Mouse (Mus musculus) hindbrain, embryonic 14.5 days (tissue): ENCODE results near the gene 3830406C13Rik. TPM values are rescaled to one million over a fixed set of nuclear protein-coding genes. Genes with fewer than 3 reads are reported as not detected.
A peak's percentile ranks its signal among the peaks of the same experiment; 100 is the strongest.

Source experiments
- ATAC-seq: fragments of 200-750 bp; cut with Nextera tagmentation; 2 replicates; pipeline ENCODE4 v1.8.0; 2017; ENCODE audit warnings: moderate number of reproducible peaks, mild to moderate bottlenecking, moderate TSS enrichment, moderate library complexity; ENCODE audit not compliant: low FRiP score
- DNase-seq: peaks from one replicate; pipeline ENCODE4 v3.0.0-alpha.2; 2015; ENCODE audit warnings: low spot score
- H3K27ac ChIP-seq: fragments of 300-500 bp; sonication (generic); 2 replicates; pipeline ENCODE4 v1.5.1; 2014; ENCODE audit warnings: mild to moderate bottlenecking, moderate library complexity
- H3K27me3 ChIP-seq: fragments of 300-500 bp; sonication (generic); 2 replicates; pipeline ENCODE4 v1.6.1; 2014; ENCODE audit warnings: mild to moderate bottlenecking, low read length, mixed read lengths; ENCODE audit not compliant: control insufficient read depth, insufficient read depth
- H3K36me3 ChIP-seq: fragments of 300-500 bp; sonication (generic); replicated peaks from 2 replicates; pipeline ENCODE4 v1.6.1; 2014; ENCODE audit not compliant: control insufficient read depth, insufficient read depth
- H3K4me1 ChIP-seq: fragments of 300-500 bp; sonication (generic); replicated peaks from 2 replicates; pipeline ENCODE4 v1.6.1; 2014; ENCODE audit warnings: antibody characterized with exemption, low read length, mixed read lengths; ENCODE audit not compliant: control insufficient read depth, insufficient read depth
- H3K4me2 ChIP-seq: fragments of 300-500 bp; sonication (generic); replicated peaks from 2 replicates; pipeline ENCODE4 v1.6.1; 2014; ENCODE audit warnings: mild to moderate bottlenecking, moderate library complexity
- H3K4me3 ChIP-seq: fragments of 300-500 bp; sonication (generic); replicated peaks from 2 replicates; pipeline ENCODE4 v1.5.1; 2014; ENCODE audit warnings: mild to moderate bottlenecking, low read length
- H3K9ac ChIP-seq: fragments of 300-500 bp; sonication (generic); 2 replicates; pipeline ENCODE4 v1.6.1; 2014
- H3K9me3 ChIP-seq: fragments of 300-500 bp; sonication (generic); 2 replicates; pipeline ENCODE4 v1.6.1; 2016; ENCODE audit warnings: low read length; ENCODE audit not compliant: control insufficient read depth
- WGBS: fragments of 180-500 bp; shearing (Covaris S2); extraction: QIAGEN DNeasy Blood & Tissue Kit; methylation state at CpG from one replicate; pipeline ENCODE4 v1.1.7; 2014; 5-methylcytosine and 5-hydroxymethylcytosine counted together
- polyA plus RNA-seq: library from polyadenylated mRNA; unstranded; fragments of >200 nt; fragmentation: Nextera tagmentation; extraction: Ambion mirVana; gene quantifications from 2 replicates; pipeline ENCODE4 v1.2.1, GENCODE M21; 2014

Gene 3830406C13Rik
- polyA plus RNA-seq, 1 experiment from 2014 or later = 38.5 TPM

GRCm38 (mm10) chr14:12300677-12301076 lies 16.7 kb downstream of the 3830406C13Rik start:
- H3K27ac ChIP-seq = no peak overlapping the region

GRCm38 (mm10) chr14:12303106-12303505 lies 19.1 kb downstream of the 3830406C13Rik start:
- Histone ChIP-seq H3K4me3 (no peak overlapping the region), H3K9me3 (no peaks in the 10 kb centered on the region), H3K27me3 (no peaks in the 10 kb centered on the region), H3K4me1 (no peaks in the 10 kb centered on the region), H3K9ac (no peak overlapping the region), H3K36me3 (no peaks in the 10 kb centered on the region), H3K27ac (no peak overlapping the region), H3K4me2 (no peak overlapping the region)
- ATAC-seq = no peak
- 55% methylated on average over 2 of the region's 2 CpGs for WGBS
- no peak for DNase-seq

More at GRCm38 (mm10) chr14:12300677-12301076, 16.7 kb downstream of the 3830406C13Rik start:
- WGBS = 70% methylated on average over 3 of the region's 3 CpGs
- H3K9ac ChIP-seq = no peak overlapping the region
- no peaks in the 10 kb centered on the region for H3K27me3 ChIP-seq
- ATAC-seq = no peak
- no peak overlapping the region for H3K4me3 ChIP-seq
- peaks cover 4% of the 10 kb centered on the region; the same call in 1 of the 2 replicates for H3K36me3 ChIP-seq
- no peak overlapping the region for H3K4me2 ChIP-seq
- DNase-seq = peak; percentile 70
- no peaks in the 10 kb centered on the region for H3K4me1 ChIP-seq
- H3K9me3 ChIP-seq = no peaks in the 10 kb centered on the region

- no peak for ATAC-seq
- 85% methylated on average over 7 of the region's 7 CpGs for WGBS
Observed at GRCm38 (mm10) chr14:12333622-12334021, 49.6 kb downstream of the 3830406C13Rik start.

GRCm38 (mm10) chr14:12334925-12335324 lies 51.0 kb downstream of the 3830406C13Rik start:
- Histone ChIP-seq H3K27ac (no peak overlapping the region), H3K4me3 (no peak overlapping the region), H3K9ac (no peak overlapping the region), H3K4me1 (no peaks in the 10 kb centered on the region), H3K4me2 (no peak overlapping the region), H3K9me3 (no peaks in the 10 kb centered on the region), H3K27me3 (peaks cover 88% of the 10 kb centered on the region), H3K36me3 (no peaks in the 10 kb centered on the region)
- DNase-seq (no peak), ATAC-seq (no peak)
- 50% methylated on average over 7 of the region's 7 CpGs for WGBS

More at GRCm38 (mm10) chr14:12333622-12334021, 49.6 kb downstream of the 3830406C13Rik start:
- Histone ChIP-seq H3K4me1 (no peaks in the 10 kb centered on the region), H3K36me3 (no peaks in the 10 kb centered on the region), H3K27ac (no peak overlapping the region), H3K27me3 (peaks cover 83% of the 10 kb centered on the region), H3K9ac (no peak overlapping the region), H3K9me3 (no peaks in the 10 kb centered on the region), H3K4me2 (no peak overlapping the region), H3K4me3 (no peak overlapping the region)
- no peak for DNase-seq

GRCm38 (mm10) chr14:12337421-12337997 lies 53.5 kb downstream of the 3830406C13Rik start:
- no peak overlapping the region for H3K9ac ChIP-seq
- 2% methylated on average over 8 of the region's 8 CpGs for WGBS
- ATAC-seq = 0 out of 2 replicates have a peak, but pooled peaks have one; percentile 1

GRCm38 (mm10) chr14:12337998-12338809 lies 54.2 kb downstream of the 3830406C13Rik start:
- no peak overlapping the region for H3K4me2 ChIP-seq
- no peaks in the 10 kb centered on the region for H3K4me1 ChIP-seq
- DNase-seq (no peak), ATAC-seq (peak; percentile 55; the same call in 1 of the 2 replicates)
- no peaks in the 10 kb centered on the region for H3K36me3 ChIP-seq
- no peak overlapping the region for H3K4me3 ChIP-seq
- H3K9me3 ChIP-seq = no peaks in the 10 kb centered on the region
- no peak overlapping the region for H3K9ac ChIP-seq
- H3K27me3 ChIP-seq = peaks cover 96% of the 10 kb centered on the region
- under 1% methylated on average over 16 of the region's 16 CpGs for WGBS
- H3K27ac ChIP-seq = no peak overlapping the region

More at GRCm38 (mm10) chr14:12337421-12337997, 53.5 kb downstream of the 3830406C13Rik start:
- Histone ChIP-seq H3K27me3 (peaks cover 98% of the 10 kb centered on the region), H3K9me3 (no peaks in the 10 kb centered on the region), H3K27ac (no peak overlapping the region), H3K36me3 (no peaks in the 10 kb centered on the region), H3K4me3 (no peak overlapping the region), H3K4me1 (no peaks in the 10 kb centered on the region), H3K4me2 (no peak overlapping the region)
- DNase-seq = no peak

- Histone ChIP-seq H3K36me3 (no peaks in the 10 kb centered on the region), H3K27ac (no peak overlapping the region), H3K4me1 (no peaks in the 10 kb centered on the region), H3K9ac (no peak overlapping the region), H3K4me2 (no peak overlapping the region), H3K27me3 (peaks cover 96% of the 10 kb centered on the region), H3K4me3 (no peak overlapping the region), H3K9me3 (no peaks in the 10 kb centered on the region)
- ATAC-seq (no peak), DNase-seq (no peak)
- WGBS = under 1% methylated on average over 10 of the region's 10 CpGs
Observed at GRCm38 (mm10) chr14:12338811-12339565, 55.0 kb downstream of the 3830406C13Rik start.

- DNase-seq (no peak), ATAC-seq (no peak)
- Histone ChIP-seq H3K4me3 (no peak overlapping the region), H3K27me3 (peaks cover 96% of the 10 kb centered on the region), H3K27ac (no peak overlapping the region), H3K9ac (no peak overlapping the region), H3K9me3 (no peaks in the 10 kb centered on the region), H3K4me2 (no peak overlapping the region), H3K36me3 (no peaks in the 10 kb centered on the region), H3K4me1 (no peaks in the 10 kb centered on the region)
- WGBS = under 1% methylated on average over 19 of the region's 19 CpGs
Observed at GRCm38 (mm10) chr14:12340238-12341074, 56.5 kb downstream of the 3830406C13Rik start.
